Mouse (Mus musculus) kidney, postnatal 0 days (tissue): Measurements from ENCODE around the gene Fyn. TPM values are rescaled to one million over a fixed set of nuclear protein-coding genes. Genes with fewer than 3 reads are reported as not detected.
A peak's percentile ranks its signal among the peaks of the same experiment; 100 is the strongest.

ENCODE experiments used
- ATAC-seq: fragments of 200-750 bp; cut with Nextera tagmentation; replicated peaks from 2 replicates; pipeline ENCODE4 v1.8.0; 2017; ENCODE audit warnings: low read depth, moderate number of reproducible peaks, moderate TSS enrichment, moderate library complexity; ENCODE audit not compliant: low FRiP score
- DNase-seq: peaks from one replicate; pipeline ENCODE4 v3.0.0-alpha.2; 2016; ENCODE audit warnings: low spot score
- H3K27ac ChIP-seq: fragments of 300-500 bp; sonication (generic); 2 replicates; pipeline ENCODE4 v1.5.1; 2014; ENCODE audit warnings: mild to moderate bottlenecking
- H3K27me3 ChIP-seq: fragments of 300-500 bp; sonication (generic); 2 replicates; pipeline ENCODE4 v1.6.1; 2014; ENCODE audit warnings: low read length, mixed read lengths; ENCODE audit not compliant: insufficient read depth
- H3K36me3 ChIP-seq: fragments of 300-500 bp; sonication (generic); 2 replicates; pipeline ENCODE4 v1.6.1; 2014; ENCODE audit warnings: low read length, mixed read lengths; ENCODE audit not compliant: insufficient read depth
- H3K4me1 ChIP-seq: fragments of 300-500 bp; sonication (generic); replicated peaks from 2 replicates; pipeline ENCODE4 v1.6.1; 2014; ENCODE audit warnings: antibody characterized with exemption, low read length, mixed read lengths; ENCODE audit not compliant: insufficient read depth
- H3K4me2 ChIP-seq: fragments of 300-500 bp; sonication (generic); 2 replicates; pipeline ENCODE4 v1.6.1; 2014; ENCODE audit warnings: mild to moderate bottlenecking, low read length, moderate library complexity, mixed read lengths
- H3K4me3 ChIP-seq: fragments of 300-500 bp; sonication (generic); replicated peaks from 2 replicates; pipeline ENCODE4 v1.5.1; 2014; ENCODE audit warnings: low read depth, low read length
- H3K9ac ChIP-seq: fragments of 300-500 bp; sonication (generic); 2 replicates; pipeline ENCODE4 v1.6.1; 2014; ENCODE audit warnings: low read depth, low read length
- H3K9me3 ChIP-seq: fragments of 300-500 bp; sonication (generic); replicated peaks from 2 replicates; pipeline ENCODE4 v1.6.1; 2016; ENCODE audit warnings: low read length, inconsistent platforms, mixed read lengths
- CTCF ChIP-seq: IDR thresholded peaks from 2 replicates; pipeline ENCODE4 v1.5.1; 2016; ENCODE audit warnings: antibody characterized with exemption, low read depth, mild to moderate bottlenecking, moderate library complexity
- WGBS: fragments of 180-500 bp; shearing (Covaris S2); extraction: QIAGEN DNeasy Blood & Tissue Kit; methylation state at CpG from one replicate; pipeline ENCODE4 v1.1.7; 2014; 5-methylcytosine and 5-hydroxymethylcytosine counted together
- polyA plus RNA-seq: library from polyadenylated mRNA; unstranded; fragments of >200 nt; fragmentation: Nextera tagmentation; extraction: Ambion mirVana; gene quantifications from 2 replicates; pipeline ENCODE4 v1.2.1, GENCODE M21; 2015

The Fyn gene
- polyA plus RNA-seq, 1 experiment from 2014 or later, result 27.8 TPM

DNA sequence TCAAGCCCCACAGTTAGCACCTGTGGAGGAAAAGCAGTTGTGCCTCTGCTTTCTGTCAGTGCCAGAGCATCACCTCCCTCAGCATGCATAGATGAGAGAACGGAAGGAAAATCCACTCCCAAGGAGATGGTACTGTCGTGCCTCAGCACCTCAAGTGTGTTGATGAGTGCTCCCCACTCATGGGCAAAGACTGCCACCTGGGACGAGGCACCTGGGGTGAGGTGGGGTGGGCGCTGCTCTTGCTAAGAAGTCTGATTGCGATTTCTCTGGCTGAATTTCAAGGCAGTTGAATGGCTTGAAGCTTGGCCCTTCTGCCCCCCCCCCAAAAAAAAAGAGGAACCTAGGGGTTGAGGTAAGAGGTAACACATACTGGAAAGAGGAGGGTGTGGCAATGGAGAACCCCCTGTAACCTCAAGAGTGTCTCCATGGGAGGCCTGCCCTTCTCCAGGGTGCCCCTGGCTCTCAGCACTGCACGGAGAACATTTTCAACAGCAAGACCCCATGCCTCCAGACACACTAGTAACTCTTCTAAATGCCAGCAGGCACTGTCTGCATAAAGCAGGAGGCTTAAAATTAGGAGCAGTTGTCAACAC is 148.0 kb downstream of the Fyn start:
- no peaks in the 10 kb centered on the region for H3K4me1 ChIP-seq
- H3K36me3 ChIP-seq, result no peaks in the 10 kb centered on the region
- H3K4me2 ChIP-seq, result no peak overlapping the region
- H3K27me3 ChIP-seq, result no peaks in the 10 kb centered on the region
- no peak for TF ChIP-seq CTCF
- no peaks in the 10 kb centered on the region for H3K9me3 ChIP-seq
- H3K27ac ChIP-seq, result no peak overlapping the region
- no peak overlapping the region for H3K9ac ChIP-seq
- no peak overlapping the region for H3K4me3 ChIP-seq
- DNase-seq (no peak), ATAC-seq (no peak)
- WGBS, result 87% methylated on average over 6 of the region's 6 CpGs

DNA sequence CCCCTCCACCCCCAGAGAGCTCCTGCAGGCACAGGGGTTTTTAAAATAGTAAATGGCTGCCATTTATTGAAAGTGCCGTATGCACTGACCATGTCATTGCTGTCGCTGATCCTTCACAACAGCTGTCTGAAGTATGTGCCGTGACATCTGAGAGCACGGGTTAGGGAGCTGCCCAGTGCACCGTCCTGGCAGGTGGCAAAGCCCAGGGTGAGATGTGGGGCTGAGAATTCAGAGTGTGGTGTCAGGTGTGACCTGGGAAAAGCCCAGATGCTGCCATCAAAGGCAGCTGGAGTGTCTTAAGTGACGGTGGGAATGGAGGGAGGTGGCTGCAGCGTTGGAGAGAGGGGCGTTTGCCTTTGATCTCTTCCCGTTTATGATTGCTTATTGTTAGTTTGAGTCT is 148.7 kb downstream of the Fyn start:
- Histone ChIP-seq H3K4me1 (no peaks in the 10 kb centered on the region), H3K27ac (no peak overlapping the region), H3K9me3 (no peaks in the 10 kb centered on the region), H3K4me2 (no peak overlapping the region), H3K36me3 (no peaks in the 10 kb centered on the region), H3K9ac (no peak overlapping the region), H3K27me3 (no peaks in the 10 kb centered on the region), H3K4me3 (no peak overlapping the region)
- no peak for DNase-seq
- WGBS, result 42% methylated on average over 9 of the region's 9 CpGs
- no peak for TF ChIP-seq CTCF
- ATAC-seq, result no peak

DNA sequence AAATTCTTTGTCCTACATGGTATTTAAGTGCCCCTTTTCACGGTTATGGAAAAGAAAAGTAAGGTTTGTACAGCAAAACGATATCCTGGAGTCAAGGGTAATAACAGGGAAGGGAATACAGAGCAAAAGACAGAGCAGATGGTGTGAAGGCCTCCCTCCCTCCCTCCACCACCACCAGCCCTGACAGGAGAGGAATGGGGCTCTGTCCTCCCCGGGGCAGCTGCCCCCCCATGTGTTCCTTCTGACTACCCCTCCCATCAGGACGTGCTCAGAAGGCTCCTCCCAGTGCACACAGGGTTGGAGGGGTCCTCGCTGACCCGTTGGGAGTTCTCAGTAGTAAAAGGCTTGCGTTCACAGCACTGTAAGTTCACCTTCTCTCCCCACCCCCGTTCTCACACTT is 149.6 kb downstream of the Fyn start:
- H3K4me3 ChIP-seq, result no peak overlapping the region
- H3K36me3 ChIP-seq, result no peaks in the 10 kb centered on the region
- no peak for TF ChIP-seq CTCF

DNA sequence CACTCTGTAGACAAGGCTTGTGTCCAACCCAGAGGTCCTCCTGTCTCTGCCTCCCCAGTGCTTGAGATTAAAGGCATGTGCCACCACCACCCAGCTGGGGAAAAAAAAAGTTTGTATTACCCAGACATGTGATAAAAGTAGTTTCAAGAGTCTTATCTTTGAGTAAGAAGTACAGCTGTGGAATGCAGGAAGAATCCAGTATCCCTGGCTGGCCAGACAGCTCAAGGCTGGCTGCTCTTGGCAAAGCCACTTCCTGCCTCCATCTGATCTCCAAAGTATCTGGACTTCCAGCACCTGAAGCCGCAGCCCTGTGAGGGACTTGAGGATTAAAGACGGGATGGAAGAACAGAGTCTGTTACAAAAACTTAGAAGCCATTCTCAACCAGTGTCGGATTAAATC is 150.2 kb downstream of the Fyn start:
- ATAC-seq (no peak), DNase-seq (no peak)
- Histone ChIP-seq H3K27me3 (no peaks in the 10 kb centered on the region), H3K36me3 (no peaks in the 10 kb centered on the region), H3K9ac (no peak overlapping the region), H3K4me3 (no peak overlapping the region), H3K27ac (no peak overlapping the region), H3K4me1 (0 out of 2 replicates have a peak, but pooled peaks cover 10% of the 10 kb centered on the region), H3K4me2 (no peak overlapping the region), H3K9me3 (no peaks in the 10 kb centered on the region)
- 81% methylated on average over 3 of the region's 3 CpGs for WGBS
- TF ChIP-seq CTCF, result no peak

More for the DNA sequence above, 149.6 kb downstream of the Fyn start:
- 31% methylated on average over 8 of the region's 8 CpGs for WGBS
- no peak for ATAC-seq
- DNase-seq, result no peak
- Histone ChIP-seq H3K9ac (no peak overlapping the region), H3K9me3 (no peaks in the 10 kb centered on the region), H3K27ac (no peak overlapping the region), H3K4me2 (no peak overlapping the region), H3K4me1 (0 out of 2 replicates have a peak, but pooled peaks cover 6% of the 10 kb centered on the region), H3K27me3 (no peaks in the 10 kb centered on the region)

DNA sequence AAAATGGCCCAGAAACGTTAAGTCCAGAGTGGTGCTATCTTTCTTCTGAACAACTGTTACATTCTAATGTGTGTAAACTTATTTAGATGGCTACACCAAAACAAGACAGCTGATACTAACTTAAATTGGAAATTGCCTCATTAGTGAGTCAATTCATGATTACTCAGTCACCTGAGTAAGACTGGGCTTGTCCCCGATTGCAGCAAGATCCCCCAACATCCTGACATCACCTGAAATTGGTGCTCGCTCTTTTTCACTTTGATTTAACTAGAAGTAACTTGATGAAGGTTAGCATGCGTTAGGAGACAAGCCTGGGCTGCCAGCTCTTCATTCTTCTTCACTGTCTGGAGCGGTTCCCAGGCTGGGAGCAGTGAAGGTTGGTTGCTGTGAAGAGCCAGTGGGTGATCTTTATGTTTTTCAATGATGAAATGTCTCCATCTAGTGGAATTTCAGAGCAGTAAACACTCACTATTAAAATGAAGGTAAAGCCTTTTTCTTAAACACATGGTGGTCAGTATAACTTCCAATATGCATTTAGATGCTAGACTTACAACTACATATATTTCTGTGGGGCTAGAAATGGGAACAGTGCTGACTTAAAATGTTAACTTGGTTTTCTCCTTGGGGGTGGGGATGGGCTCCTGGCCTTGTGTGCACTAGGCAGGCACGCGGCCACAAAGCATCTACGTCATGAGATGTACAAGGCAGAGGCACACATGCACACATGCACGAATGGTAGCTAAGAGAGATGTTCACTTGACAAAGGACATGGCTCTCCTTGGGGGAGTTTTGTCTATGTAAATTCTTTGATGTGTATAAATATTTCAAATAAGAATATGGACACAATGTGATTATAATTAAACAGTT is 151.7 kb downstream of the Fyn start:
- ATAC-seq, result no peak; the same call in 1 of the 2 replicates
- Histone ChIP-seq H3K9ac (no peak overlapping the region), H3K4me3 (no peak overlapping the region), H3K9me3 (no peaks in the 10 kb centered on the region), H3K4me2 (no peak overlapping the region), H3K36me3 (peaks cover 4% of the 10 kb centered on the region; the same call in 1 of the 2 replicates), H3K27me3 (no peaks in the 10 kb centered on the region), H3K27ac (no peak overlapping the region), H3K4me1 (0 out of 2 replicates have a peak, but pooled peaks cover 10% of the 10 kb centered on the region)
- 60% methylated on average over 9 of the region's 9 CpGs for WGBS
- peak; percentile 86 for TF ChIP-seq CTCF
- DNase-seq, result peak; percentile 90

DNA sequence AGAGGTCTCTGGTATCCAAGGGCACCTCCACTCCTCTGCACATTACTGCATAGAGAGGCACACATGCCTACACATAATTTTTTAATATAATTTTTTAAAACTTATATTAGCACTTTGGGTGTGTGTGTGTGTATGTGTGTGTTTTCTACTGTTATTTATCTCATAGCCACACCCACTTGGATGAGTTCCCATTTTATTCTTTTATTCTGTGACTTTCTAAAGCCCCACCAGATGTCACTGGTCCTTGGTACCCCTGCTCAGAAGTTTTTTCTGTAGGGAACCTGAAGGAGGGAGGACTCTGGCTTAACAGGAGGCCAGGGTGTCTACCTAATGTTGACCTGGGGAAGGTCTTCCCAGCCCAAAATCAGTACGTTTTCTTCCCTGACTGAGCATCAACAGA is 152.7 kb downstream of the Fyn start:
- H3K4me3 ChIP-seq, result no peak overlapping the region
- 0 out of 2 replicates have a peak, but pooled peaks cover 10% of the 10 kb centered on the region for H3K4me1 ChIP-seq
- H3K4me2 ChIP-seq, result no peak overlapping the region
- ATAC-seq, result no peak
- no peak for TF ChIP-seq CTCF
- WGBS, result 67% methylated on average over 1 of the region's 1 CpGs
- no peak overlapping the region for H3K9ac ChIP-seq
- peaks cover 6% of the 10 kb centered on the region; the same call in 1 of the 2 replicates for H3K36me3 ChIP-seq
- no peaks in the 10 kb centered on the region for H3K9me3 ChIP-seq
- H3K27me3 ChIP-seq, result no peaks in the 10 kb centered on the region
- no peak overlapping the region for H3K27ac ChIP-seq
- DNase-seq, result no peak
